ENCODE assay signal across 7 mouse cellular contexts in the genomic region with DNA sequence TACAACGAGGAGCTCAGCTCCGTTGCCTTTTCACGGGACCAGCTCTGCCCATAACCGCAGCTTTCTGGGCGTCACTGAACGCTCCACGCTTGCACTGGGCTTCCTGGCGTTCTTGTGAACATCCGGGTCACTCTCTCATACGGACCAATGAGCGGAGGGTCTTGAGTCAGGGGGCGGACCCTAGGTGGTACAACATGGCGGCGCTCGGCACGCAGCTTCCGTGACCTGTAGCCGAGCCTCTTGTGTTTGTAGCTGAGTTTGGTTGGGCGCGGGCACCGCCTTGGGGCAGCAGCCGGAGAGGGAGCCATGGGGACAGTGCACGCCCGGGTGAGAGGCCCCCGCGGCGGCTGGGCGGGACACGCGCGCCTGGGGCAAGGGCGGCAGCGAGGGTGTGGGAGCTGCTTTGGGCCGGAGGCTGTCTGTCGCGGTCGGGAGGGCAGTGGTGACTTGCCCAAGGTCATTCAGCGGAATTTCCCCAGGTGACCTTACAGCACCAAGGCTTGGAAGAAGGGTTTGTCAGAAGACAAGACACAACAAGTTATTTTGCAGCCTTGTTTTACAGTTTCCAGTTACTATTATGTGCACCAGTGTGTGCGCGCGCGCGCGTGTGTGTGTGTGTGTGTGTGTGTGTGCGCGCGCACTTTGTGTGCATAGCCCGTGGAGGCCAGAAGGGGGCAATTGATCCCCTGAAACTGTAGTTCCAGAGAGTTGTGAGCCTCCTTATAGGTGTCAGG. TPM values are rescaled to one million over a fixed set of nuclear protein-coding genes. Genes with fewer than 3 reads are reported as not detected.
DNase-seq lines count a peak whose midpoint lies in the region; ATAC-seq lines count a peak whose summit lies in the region.

Samm50 (plus strand) TSS at position 184 of the 734 bp plus-strand sequence.

- no peaks in the 10 kb centered on the region for H3K27me3 ChIP-seq in intestine, embryonic 16.5 days (replicated peaks; ENCODE audit: control insufficient read depth, insufficient read depth, low read length)
- no peaks in the 10 kb centered on the region for H3K27me3 ChIP-seq in midbrain, embryonic 11.5 days (ENCODE audit: control insufficient read depth, insufficient read depth, low read length)

- DNase-seq in adrenal gland, adult 8-10 months = peak; percentile 90
- peak; percentile 93 for DNase-seq in embryo, embryonic 9.5 days (ENCODE audit: extremely low spot score)
- DNase-seq in gastrocnemius, postnatal 4 days (ENCODE audit: low spot score in 2 of 2) = peak; percentile 74 to 89
- DNase-seq in left cerebral cortex, postnatal 36 days (ENCODE audit: low spot score in 2 of 2) = peak; percentile 91 to 92
- DNase-seq in midbrain, embryonic 11.5 days (ENCODE audit: low spot score, missing footprints) = peak; percentile 97
- peak; percentile 92 for DNase-seq in skeletal muscle tissue, adult 2 months (ENCODE audit: low read depth, low spot score)

- 5% methylated on average over 48 of the region's 48 CpGs for WGBS in intestine, embryonic 16.5 days
- 4% methylated on average over 48 of the region's 48 CpGs for WGBS in midbrain, embryonic 11.5 days

- H3K36me3 ChIP-seq in intestine, embryonic 16.5 days (ENCODE audit: control insufficient read depth, insufficient read depth, low read length) = peaks cover 10% of the 10 kb centered on the region; the same call in 1 of the 2 replicates
- H3K36me3 ChIP-seq in midbrain, embryonic 11.5 days (ENCODE audit: control insufficient read depth, insufficient read depth, low read length) = peaks cover 4% of the 10 kb centered on the region; the same call in 1 of the 2 replicates

- H3K27ac ChIP-seq in intestine, embryonic 16.5 days (ENCODE audit: low read length) = peak within 1 kb of the TSS; percentile 98
- peak within 1 kb of the TSS; percentile 77 for H3K27ac ChIP-seq in midbrain, embryonic 11.5 days (ENCODE audit: low read depth, low read length)

- no peaks in the 10 kb centered on the region for H3K9me3 ChIP-seq in intestine, embryonic 16.5 days (ENCODE audit: control insufficient read depth, low read length)
- H3K9me3 ChIP-seq in midbrain, embryonic 11.5 days (ENCODE audit: control insufficient read depth, low read length) = no peaks in the 10 kb centered on the region

- intact Hi-C loops in left cerebral cortex, postnatal 36 days (cut with DNase I) = no loop called here

- peaks cover 11% of the 10 kb centered on the region; the same call in 1 of the 2 replicates for H3K4me1 ChIP-seq in intestine, embryonic 16.5 days (ENCODE audit: control insufficient read depth, insufficient read depth, low read length)
- H3K4me1 ChIP-seq in midbrain, embryonic 11.5 days (ENCODE audit: control insufficient read depth, insufficient read depth, low read length) = peaks cover 6% of the 10 kb centered on the region; the same call in 1 of the 2 replicates

- H3K4me2 ChIP-seq in intestine, embryonic 16.5 days (ENCODE audit: low read depth, low read length) = peak within 1 kb of the TSS; percentile 67
- H3K4me2 ChIP-seq in midbrain, embryonic 11.5 days = peak within 1 kb of the TSS; percentile 65

- peak within 1 kb of the TSS; percentile 93 for H3K9ac ChIP-seq in intestine, embryonic 16.5 days (ENCODE audit: low read depth, low read length)
- peak within 1 kb of the TSS; percentile 85 for H3K9ac ChIP-seq in midbrain, embryonic 11.5 days (ENCODE audit: low read length)

- H3K4me3 ChIP-seq in intestine, embryonic 16.5 days (ENCODE audit: low read length) = peak within 1 kb of the TSS; percentile 97
- H3K4me3 ChIP-seq in midbrain, embryonic 11.5 days (ENCODE audit: low read depth, low read length) = peak within 1 kb of the TSS; percentile 83

- ATAC-seq in intestine, embryonic 16.5 days = peak; percentile 99
- ATAC-seq in midbrain, embryonic 11.5 days (ENCODE audit: low FRiP score) = peak; percentile 99

RNA-seq across cellular contexts. Expression of gene Samm50, which starts in this region (rescaled TPM):
- 100 to 1,000 TPM; 125 to 142 (median 131) TPM for total RNA-seq in adrenal gland, adult 8-10 months (2022)
- 100 to 1,000 TPM; 160 to 165 TPM for total RNA-seq in gastrocnemius, postnatal 4 days (2021)
- 152 and 165 TPM in 2 replicates for polyA plus RNA-seq in intestine, embryonic 16.5 days (2015; fragmentation: Nextera tagmentation; extraction: Ambion mirVana)
- total RNA-seq in left cerebral cortex, postnatal 36 days (2021) = 100 to 1,000 TPM in 1 of 2 experiments, 10 to 100 TPM in 1; 95.0 to 106 TPM
- polyA plus RNA-seq in midbrain, embryonic 11.5 days (2014; fragmentation: Nextera tagmentation; extraction: Ambion mirVana) = 75.9 and 77.4 TPM in 2 replicates

Comparison
In these comparisons a context has a peak if more than half of its experiments do, and no peak if none do; other contexts are left out.
1. Peak in every context shown above with its lines: DNase-seq, ATAC-seq, H3K4me3 ChIP-seq and H3K27ac ChIP-seq.